Mouse (Mus musculus) mesoderm, embryonic 11.5 days (tissue): ENCODE measurements around the gene Exosc1.
A peak's percentile ranks its signal among the peaks of the same experiment; 100 is the strongest.
"Not testable (repeated sequence)": the region's sequence is repeated elsewhere in the genome, so short reads cannot be mapped to it uniquely, and the experiment has no call there.

Source experiments
- DNase-seq: peaks from one replicate; pipeline ENCODE4 v3.0.0-alpha.2; 2012; ENCODE audit warnings: low read depth, low spot score

Gene Exosc1

GRCm38 (mm10) chr19:41933179-41934086, at the start of gene Exosc1, which contains the start of gene Zdhhc16:
Gene Exosc1, minus strand, starts transcription at chr19:41933423.
Gene Zdhhc16, plus strand, starts transcription at chr19:41933480.
- peak; percentile 98 for DNase-seq

DNA sequence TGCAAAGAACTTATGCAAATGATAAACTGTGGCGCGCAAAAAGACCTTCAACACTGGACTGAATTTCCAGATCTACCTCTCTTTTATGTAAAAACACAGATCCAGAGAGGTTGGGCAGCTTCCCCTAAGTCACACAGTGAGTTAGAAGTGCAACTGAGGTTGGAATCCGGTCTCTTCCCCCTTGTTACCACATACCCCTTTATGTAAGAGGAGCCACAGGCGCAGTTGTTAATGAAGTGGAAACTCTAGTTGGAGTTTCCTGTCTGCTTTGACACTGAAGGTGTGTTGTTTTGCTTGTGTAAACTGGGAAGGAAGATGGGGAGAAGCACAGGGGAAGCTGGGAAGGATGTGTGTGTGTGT, 49.5 kb upstream of the Exosc1 start:
- DNase-seq = no peak

DNA sequence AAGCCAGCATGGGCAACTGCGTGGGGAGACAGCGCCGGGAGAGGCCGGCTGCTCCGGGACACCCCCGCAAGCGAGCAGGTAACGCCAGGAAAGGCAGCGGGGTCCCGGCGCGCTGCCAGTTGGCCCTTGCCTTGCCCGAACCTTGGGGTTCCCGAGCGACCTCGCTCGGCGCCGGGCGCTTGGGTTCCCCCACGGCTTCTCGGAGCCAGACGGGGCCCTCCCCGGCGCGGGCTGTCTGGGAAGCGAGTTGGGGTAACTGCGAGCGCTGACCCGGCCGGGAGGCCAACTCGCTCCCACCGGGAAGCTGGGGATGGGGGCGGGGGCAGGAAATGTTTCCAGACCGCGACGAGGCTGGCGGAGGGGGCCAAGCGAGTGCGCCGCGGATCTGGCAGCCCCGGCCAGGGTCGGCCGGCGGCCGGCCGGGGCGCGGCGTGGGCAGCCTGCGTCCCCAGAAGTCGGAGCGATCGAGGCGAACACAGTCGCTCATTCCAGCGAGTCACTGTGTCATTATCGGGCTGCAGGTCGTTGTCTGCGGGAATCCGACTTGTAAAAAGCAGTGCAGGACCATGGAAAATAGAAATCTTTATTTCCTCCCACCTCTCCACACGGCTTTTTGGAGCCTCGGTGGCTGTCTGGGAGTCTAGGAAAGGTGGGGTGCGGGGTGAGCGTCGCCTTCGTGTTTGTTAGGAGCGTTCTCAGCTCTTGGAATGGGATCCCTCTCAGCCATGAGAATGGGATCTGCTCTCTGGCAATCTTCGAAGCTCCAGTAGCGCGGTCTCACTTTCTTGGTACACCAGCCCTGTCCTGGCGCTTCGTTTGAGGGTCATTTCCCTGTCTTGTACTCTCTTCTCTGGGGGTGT, 48.9 kb upstream of the Exosc1 start:
- DNase-seq = no peak

GRCm38 (mm10) chr19:41981595-41981927, 48.3 kb upstream of the Exosc1 start, which contains the start of gene Ubtd1:
Gene Ubtd1, plus strand, starts transcription at chr19:41981763.
- DNase-seq = no peak

DNA sequence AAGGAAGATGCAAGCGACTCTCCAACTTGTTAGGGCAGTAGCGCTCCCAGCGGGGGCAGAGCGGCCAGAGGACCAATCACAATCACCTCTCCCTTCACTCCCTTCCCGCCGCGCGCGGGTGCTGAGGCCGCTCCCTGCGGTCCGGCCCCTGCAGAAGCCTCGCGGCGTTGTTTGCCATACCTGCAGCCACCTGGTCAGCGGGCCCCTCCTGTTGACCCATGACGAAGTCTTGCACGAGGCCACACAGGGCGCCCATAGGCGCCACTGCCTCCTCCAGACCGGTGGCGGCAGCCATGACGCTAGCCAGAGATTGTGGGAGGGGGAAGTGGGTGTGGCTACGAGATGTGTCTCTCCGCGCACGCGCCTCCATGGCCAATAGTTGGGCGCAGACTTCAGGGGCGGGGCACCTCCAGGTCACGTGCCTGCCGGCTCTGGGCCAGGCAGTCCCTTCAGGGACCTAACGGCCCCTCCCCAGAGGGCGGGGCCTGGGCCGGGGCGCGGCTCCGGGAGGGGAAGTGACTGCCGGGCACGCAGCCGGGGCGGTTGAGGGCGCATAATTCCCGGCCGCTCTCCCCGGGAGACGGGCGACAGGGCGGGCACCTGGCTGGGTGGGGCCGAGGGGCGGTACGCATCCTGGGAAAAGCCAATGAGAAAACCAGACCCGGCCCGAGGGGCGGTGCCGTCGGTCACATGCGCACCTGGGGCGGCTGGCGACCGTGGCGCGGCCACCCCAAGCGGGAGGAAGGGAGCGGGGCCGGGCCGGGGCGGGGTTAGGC, 47.8 kb upstream of the Exosc1 start, which contains the start of gene Mms19:
Mms19 (minus strand) TSS at position 339 of the 776 bp plus-strand sequence.
- peak; percentile 99 for DNase-seq

DNA sequence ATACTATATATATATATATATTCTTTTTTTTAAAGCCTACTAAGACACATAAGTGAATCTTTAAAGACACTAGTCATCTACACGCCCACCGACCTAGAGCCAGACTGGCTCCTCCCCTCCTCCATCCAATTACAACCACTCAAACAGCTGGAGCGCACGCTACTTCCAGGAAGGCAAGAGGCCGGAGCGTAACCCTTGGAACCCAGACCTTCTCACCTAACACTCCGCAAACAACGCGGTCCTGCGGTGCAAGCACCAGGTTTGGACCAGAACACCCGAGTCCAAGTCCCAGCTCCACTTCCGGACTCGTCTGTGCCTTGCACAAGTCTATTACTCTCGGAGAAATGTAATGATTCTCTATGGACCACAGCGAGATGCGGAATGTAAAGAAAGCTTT, 47.2 kb upstream of the Exosc1 start:
- DNase-seq = peak; percentile 61

GRCm38 (mm10) chr19:41973891-41974794, 40.9 kb upstream of the Exosc1 start:
- DNase-seq = no peak

DNA sequence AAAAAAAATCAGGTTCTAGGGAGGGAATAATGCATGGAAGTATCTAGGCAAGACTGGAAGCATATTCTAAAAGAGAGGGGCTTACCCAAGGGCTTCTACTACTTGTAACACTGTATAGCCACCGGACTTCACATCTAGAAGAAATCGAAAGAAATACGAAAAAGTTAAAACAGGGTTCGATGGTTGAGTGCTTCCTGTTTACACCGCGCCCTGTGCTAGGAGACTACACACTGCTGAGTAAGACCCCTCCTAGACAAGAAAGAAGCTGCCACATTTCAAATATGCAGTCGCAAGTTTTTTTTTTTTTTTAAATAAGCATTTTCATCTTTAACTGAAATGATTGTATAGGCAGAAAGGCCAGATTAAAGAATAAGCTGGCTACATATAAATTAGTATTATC, 36.4 kb upstream of the Exosc1 start:
- DNase-seq = no peak

- DNase-seq = no peak
These were observed 20.4 kb upstream of the Exosc1 start for GRCm38 (mm10) chr19:41953574-41953973.

GRCm38 (mm10) chr19:41952287-41952686, 19.1 kb upstream of the Exosc1 start:
- DNase-seq = peak; percentile 26

DNA sequence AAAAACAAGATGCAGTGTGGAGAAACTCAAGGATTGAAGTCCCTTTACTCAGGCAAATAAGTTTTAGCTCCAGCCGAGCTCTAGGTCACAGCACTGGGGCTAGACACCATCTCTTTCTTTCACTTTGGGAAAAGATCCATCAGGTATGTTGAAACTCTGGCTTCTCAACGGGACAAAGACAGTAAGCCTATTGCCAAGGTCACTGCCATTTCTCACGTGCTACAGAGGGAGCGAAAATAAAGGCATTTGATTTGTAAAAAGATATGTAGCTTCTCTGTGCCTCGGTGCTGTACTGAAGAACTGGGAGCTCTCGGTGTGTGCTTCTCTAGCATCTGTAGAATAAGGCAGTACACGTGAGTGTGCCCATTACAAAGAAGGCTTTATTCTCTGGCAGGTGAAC, 10.6 kb upstream of the Exosc1 start:
- no peak for DNase-seq

DNA sequence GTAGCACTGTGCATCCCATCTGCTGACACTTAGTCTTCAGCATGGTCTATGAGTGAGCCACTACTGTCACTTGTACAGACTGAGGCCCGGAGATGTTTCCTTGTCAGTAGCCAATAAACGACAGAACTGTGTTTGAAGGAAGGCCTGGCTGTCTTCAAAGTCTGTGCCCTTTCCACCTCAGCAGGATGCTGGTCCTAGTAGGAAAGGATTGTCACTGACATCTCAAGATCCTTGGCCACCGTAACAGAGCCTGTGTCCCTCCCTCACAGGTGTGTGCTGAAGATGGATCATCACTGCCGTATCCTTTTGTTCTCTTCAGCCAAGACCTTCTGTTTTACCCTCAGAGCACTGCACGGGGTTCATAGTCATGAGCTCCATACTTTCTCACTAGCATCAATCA, 5.3 kb upstream of the Exosc1 start:
- DNase-seq = no peak

DNA sequence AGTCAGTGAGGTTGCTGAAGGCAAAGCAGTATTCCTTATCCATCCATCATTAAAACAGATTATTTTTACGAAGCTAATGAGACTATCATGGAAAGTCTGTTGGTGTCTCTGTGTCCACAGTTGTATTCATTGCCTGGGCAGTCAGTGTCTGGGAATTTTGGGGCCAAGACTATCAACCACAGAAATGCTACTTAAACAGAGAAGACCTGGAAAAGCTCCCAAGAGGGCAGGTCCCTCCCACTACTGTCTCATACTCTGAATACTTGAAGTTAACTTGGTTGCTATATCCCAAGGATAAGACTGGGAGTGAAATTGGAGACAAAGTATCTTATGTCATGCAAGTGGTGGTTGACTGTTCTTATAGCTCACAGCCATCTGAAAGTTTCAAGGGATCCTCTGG, 2.7 kb upstream of the Exosc1 start:
- DNase-seq = no peak

- peak; percentile 19 for DNase-seq
These were observed 901 bp upstream of the Exosc1 start for GRCm38 (mm10) chr19:41934124-41934523.

- DNase-seq = no peak
These were observed 537 bp downstream of the Exosc1 start for GRCm38 (mm10) chr19:41932686-41933085.

GRCm38 (mm10) chr19:41920412-41921067, 12.7 kb downstream of the Exosc1 start:
- no peak for DNase-seq

DNA sequence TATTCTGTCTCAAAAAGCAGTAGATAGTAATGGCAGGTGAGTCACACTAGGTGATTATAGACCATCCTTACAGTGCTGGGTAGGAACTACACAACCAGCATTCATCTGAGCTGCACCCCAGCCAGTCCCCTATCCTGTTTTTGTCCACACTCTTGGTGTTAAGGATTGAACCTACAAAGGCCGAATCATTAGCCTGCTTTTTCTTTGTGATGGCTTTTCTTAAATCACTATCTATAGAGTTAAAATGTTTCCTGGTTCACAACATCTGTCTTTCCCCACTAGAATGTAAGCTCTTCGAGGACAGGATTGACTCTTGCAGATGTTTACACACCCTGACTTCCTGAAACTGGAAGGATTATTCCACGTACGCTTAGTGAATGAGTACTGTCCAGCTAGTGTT, 13.8 kb downstream of the Exosc1 start:
- no peak for DNase-seq

DNA sequence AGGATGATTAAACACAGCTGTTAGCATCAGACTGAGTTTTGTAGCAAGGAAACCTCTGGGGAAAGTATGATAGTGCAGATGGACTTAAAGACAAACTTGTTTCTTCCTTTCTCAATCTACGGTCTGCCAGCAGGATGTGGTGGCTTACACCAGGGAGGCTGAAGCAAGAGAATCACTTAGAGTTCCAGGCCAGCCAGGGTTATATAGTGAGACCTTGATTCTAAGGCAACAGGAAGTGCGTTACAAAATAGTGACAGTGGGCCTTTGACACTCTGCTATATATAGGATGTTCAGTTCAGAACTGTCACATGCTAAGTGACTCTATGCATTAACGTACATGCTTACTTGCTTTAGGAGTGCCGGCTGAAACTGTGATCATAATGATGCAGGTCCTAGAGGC, 16.4 kb downstream of the Exosc1 start:
- no peak for DNase-seq

GRCm38 (mm10) chr19:41915294-41915693, 17.9 kb downstream of the Exosc1 start:
- DNase-seq = no peak

- not testable (repeated sequence) for DNase-seq
These were observed 18.7 kb downstream of the Exosc1 start for GRCm38 (mm10) chr19:41914592-41914882.
